Mouse (Mus musculus): Measurements from ENCODE around the gene Gpr107.

Gpr107 gene

GRCm38 (mm10) chr2:31127219-31127618 is 24.9 kb upstream of the Gpr107 start:
- DNase-seq (ENCODE audit: low read depth, low spot score) = no peak

DNA sequence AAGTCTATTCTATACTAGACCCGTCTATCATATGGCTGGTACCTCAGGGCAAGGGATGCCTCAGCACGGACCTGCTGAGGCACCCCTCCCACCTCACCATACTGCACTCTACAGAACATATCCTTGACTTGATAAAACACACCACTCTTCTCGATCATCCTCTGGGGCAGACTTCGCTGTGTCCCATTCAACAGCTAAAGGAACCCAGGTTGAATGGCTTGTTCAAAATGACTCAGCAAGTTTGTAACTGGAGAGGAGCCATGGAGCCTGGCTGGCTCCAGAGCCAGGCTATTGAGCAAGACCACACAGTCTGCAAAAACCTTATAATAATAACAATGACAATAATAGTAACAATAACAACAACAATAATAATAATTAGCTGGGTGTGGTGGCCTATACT is 24.2 kb upstream of the Gpr107 start:
- DNase-seq (ENCODE audit: low read depth, low spot score) = no peak

DNA sequence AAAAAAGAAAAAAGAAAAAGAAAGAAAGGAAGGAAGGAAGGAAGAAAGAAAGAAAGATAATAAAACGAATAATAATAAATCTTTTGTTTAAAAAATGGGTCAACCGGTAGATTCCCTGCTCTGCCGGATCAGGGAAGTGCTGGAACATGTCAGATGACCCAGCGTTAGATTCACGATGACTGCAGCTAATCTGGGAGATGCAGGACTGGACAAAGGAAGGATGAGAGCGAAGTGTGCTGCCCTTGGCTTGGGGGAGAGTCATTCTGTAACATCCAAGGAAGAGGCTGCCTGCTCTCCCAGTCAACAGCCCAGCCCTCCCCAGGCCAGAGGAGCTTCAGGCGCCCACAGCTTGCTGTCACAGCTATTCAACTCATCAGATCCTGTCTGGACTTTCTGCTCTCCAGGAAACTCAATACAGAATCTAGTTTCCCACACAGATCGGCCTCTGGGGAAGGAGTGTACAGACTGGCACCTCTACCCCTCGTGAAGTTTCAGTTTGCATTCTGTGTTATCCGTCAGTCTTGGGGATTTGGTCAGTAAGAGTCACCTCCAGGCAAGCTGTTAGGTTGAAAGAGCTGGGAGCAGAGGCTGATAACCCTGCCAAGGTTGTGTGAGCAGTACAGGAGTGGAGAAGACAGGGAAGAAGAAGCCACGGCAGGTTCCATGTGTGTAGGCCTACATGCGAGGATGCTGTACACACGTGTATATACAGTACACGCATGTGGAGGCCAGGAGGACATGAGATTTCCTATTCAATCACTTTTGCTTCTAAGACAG is 22.2 kb upstream of the Gpr107 start:
- no peak for DNase-seq (ENCODE audit: low read depth, low spot score)

GRCm38 (mm10) chr2:31130815-31131299 is 21.3 kb upstream of the Gpr107 start:
- DNase-seq (ENCODE audit: low read depth, low spot score) = no peak

- no peak for DNase-seq (ENCODE audit: low read depth, low spot score)
These were observed 19.4 kb upstream of the Gpr107 start for GRCm38 (mm10) chr2:31132682-31133081.

DNA sequence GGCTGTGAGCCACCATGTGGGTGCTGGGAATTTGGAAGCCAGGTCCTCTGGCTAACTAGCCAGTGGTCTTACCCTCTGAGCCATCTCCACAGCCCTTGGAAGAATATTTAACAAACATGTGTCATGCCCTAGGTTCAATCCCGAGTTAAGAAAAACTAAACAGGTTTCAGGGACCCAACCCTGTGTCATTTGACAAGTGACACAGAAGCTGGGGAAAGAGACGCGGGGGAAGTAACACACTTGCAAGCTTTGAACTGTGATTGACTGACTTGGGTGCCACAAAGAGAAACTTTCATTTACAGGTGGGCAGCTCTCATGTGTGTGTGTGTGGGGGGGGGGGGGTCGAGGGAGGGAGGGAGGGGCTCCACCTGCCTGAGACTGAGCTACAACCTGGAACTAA is 18.1 kb upstream of the Gpr107 start:
- no peak for DNase-seq (ENCODE audit: low read depth, low spot score)

- DNase-seq (ENCODE audit: low read depth, low spot score) = no peak
These were observed 16.6 kb upstream of the Gpr107 start for GRCm38 (mm10) chr2:31135512-31135931.

GRCm38 (mm10) chr2:31136338-31136737 is 15.8 kb upstream of the Gpr107 start:
- no peak for DNase-seq (ENCODE audit: low read depth, low spot score)

GRCm38 (mm10) chr2:31137018-31137590 is 15.0 kb upstream of the Gpr107 start:
- DNase-seq (ENCODE audit: low read depth, low spot score) = no peak

DNA sequence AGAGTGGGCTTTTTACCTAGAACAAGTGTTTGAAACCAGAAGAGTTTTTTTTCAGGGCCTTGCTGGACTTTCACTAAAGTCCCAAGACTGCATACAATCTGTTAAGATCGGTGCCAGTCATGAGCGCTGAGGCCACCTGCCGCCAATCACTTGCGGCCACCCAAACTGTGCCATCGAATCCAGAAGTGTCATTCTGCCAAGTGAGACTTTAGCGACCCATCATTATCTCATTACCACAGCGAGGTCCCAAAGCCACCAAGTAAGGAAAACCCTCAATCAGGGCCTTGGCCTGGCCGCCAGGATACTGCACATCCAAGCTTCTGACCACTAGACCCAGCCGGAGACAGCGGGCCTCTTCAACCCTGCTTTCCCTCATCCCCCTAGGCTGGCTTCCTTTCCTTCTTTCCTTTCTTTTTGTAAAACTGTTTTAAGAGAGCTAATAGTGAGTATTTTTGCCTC is 12.9 kb upstream of the Gpr107 start:
- no peak for DNase-seq (ENCODE audit: low read depth, low spot score)

DNA sequence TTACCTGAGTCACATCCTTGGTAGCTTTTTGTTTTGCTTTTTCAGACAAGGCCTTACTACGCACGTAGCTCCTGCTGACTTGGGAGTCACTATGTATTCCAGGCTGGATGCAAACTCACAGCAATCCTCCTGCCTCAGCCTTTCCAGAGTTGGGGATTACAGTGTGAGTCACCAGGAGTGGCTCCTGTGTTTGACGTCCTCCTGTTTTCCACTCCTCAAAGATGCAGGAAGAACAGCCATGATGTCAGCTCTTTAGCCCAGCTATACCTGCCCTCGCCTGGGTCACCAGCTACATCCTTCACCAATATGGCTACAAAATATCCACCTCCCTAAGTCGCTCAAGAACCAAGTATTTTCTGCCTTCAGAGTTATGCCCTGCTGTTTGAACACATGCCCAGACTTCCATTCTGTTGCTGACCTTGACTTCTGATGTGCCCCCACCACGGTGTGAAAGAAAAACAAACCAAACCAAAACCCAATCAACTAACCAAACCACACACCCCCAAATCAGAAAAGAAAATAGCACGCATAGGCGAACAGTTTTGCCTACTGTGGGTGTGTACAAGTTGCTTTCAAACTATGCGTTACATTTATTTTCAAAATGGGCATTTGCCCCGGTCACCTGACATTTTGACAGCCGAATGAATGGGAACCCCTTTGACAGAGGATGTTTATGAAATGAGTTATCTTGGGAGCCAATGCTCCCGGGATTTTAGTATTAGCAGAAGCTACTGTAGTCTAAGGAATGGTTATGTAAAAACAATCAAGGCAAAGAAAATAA is 11.9 kb upstream of the Gpr107 start:
- no peak for DNase-seq (ENCODE audit: low read depth, low spot score)

GRCm38 (mm10) chr2:31140772-31141073 is 11.4 kb upstream of the Gpr107 start:
- no peak for DNase-seq (ENCODE audit: low read depth, low spot score)

DNA sequence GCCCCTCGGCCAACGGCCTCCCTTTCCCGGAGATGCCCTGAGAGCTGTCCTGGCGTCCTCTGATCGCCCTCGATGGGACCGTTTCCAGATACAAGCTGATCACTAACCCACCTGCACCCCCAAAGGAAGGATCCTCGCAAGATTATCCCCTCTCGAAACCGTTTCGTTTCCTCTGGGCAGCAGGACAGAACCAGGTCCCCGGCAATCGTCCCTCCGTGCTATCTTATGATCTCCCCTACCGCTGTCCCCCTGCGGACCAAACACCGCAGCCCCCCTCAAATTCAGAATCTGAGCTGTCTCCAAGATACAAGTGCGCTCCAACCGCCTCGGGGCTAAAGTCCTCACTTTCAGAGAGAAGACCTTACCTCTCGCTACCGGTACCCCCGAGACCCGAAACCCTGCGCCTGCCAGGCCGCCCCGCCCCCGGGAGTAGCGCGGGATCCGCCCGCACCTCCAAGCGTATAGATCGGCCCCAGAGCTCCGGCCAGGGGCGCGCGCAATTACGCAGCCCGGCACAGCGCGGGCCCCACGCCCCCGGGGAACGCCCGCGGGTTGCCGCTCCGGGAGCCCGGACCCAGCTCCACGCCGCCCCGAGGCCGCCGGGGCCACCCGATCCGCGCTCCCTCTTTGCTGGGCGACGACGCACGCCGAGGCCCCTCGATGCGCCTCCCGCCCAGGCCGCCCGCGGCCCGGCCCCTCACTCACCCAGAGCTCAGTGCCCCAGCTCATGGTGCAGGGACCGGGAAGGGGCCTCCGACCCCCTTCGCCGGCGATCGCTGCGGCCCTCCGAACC is 10.8 kb upstream of the Gpr107 start:
- DNase-seq (ENCODE audit: low read depth, low spot score) = no peak

DNA sequence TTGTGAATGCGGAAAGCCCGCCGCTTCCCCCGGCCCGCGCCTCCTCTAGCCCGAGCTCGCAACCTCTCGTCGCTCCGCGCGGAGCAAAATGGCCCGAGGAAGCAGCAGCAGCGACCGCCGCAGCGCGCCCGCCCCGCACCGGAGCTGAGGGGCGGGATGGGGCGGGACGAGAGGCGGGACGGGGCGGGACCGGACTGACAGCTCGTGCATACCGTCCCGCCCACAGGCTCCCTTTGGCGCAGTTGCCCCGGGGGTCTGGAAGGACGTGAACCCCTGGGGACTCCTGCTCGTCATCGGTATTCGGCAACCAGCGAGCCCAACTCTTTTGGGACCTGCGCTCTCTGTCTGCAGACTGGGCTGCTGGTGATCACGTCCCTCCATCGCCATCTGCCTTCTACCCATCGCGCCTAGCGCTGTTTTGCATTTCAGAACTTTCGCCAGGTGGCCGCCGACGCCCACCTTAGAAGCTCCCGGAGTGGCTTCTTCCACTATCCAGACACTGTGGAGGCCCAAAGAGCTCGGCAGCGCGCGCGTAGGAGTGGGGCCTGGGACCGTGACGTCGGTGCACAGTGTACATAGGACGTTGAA is 10.2 kb upstream of the Gpr107 start, which contains the start of gene Fnbp1:
Gene Fnbp1 (minus strand): TSS at position 142 of the 588 bp plus-strand sequence.
- DNase-seq (ENCODE audit: low read depth, low spot score) = no peak

DNA sequence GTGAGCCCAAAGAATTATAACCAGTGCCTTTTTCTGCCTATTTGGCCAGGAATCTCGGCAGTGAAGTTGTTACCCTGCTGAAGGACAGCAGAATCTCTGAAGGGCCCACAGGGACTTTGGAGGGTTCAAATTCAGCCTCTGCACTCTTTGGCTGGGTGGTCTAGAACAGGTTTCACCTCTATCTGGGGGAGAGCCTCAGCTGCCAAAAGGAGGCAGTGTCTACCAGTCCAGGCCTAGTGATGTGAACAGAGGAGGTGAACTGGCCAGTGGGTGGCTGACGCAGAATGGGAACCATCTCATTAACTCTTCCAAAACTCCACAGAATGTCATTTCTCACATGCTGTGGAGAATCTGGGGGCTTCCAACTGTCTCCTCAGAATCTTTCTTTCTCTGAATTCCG is 9.6 kb upstream of the Gpr107 start:
- DNase-seq (ENCODE audit: low read depth, low spot score) = no peak

DNA sequence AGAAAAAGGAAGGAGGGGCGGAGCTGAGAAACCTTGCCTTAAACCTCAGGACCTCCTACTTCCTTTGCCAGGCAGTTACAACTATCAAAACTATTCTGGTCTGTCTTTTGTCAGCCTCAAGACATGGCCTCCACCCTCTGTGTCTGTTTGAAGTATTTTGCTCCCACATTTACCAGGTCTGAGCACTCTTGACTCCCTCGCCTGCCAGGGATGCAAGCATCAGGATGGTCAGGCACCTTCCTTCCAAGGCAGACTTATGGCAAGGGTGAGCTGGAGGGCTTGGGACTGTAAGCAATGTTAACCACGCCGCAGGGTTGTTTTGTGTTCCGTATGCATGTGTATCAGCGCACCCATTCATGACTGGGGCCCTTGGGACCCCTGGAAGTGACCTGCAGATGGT is 8.8 kb upstream of the Gpr107 start:
- no peak for DNase-seq (ENCODE audit: low read depth, low spot score)

DNA sequence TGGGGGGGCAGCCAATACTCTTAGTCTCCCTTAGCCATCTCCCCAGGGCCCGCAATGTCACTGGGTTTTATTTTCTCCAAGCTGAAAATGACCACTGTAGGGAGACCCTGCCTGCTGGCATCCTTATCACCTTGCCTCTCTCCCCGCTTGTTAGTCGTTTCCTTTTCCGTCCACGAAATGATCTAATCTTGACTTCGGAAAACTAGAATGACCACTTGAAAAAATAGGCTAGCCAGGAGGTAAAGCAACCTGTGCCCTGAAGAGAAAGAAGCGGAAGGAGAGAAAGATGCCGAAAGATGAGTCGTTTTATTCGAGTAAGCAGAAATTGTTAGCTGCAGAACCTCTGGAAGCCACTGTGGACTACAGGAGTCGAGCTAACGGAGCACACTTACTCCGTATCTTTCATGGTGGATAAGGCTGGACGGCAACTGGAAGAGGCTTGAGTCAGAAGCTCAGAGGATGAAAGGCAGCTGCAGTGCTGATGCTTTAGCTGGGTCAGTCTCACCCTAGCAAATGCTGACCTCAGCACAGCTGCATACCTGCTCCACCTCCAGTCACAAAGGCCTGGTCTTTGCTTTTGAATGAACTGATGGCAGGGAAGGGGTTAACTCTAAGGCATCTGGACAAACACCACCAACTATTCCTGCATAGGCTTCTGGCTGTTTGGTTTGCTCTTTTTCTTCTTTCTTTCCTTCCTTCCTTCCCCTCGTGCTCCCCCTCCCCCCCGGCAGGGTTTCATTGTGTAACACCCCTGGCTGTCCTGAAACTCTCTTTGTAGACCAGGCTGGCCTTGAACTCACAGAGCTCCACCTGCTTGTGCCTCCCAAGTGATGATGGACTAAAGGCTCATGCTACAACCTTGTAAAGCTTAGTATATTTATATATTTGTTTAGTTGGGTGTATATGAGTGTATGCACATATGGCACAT is 8.1 kb upstream of the Gpr107 start:
- DNase-seq (ENCODE audit: low read depth, low spot score) = no peak

GRCm38 (mm10) chr2:31144901-31145300 is 7.2 kb upstream of the Gpr107 start:
- DNase-seq (ENCODE audit: low read depth, low spot score) = no peak

DNA sequence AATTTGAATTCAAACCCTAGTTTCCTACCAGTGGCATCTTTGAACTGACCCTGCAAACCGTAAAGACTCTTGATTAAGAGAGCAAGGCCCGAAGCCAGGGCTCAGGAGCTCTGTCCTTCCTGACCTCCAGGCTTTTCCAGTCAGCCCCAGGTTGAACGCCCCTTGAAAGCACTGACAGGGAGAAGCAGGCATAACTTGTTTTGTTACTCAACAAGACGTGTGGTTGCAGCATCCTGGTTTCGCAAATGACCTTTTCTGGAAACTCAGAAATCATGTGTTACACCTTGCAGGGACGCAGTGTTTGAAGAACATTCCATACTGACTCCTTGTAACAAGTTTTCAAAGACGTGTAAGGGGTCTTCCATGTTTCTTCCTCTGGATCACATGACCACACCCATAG is 5.1 kb upstream of the Gpr107 start:
- no peak for DNase-seq (ENCODE audit: low read depth, low spot score)

- no peak for DNase-seq (ENCODE audit: low read depth, low spot score)
These were observed 1.4 kb upstream of the Gpr107 start for GRCm38 (mm10) chr2:31150762-31151161.

Measured in c-Kit-negative CD71-positive TER-119-positive erythroid progenitor cells, embryonic 14.5 days (primary cell).